Mouse (Mus musculus): ENCODE measurements around the gene Pnpla3. TPM values are rescaled to one million over a fixed set of nuclear protein-coding genes. Genes with fewer than 3 reads are reported as not detected.

Gene Pnpla3
- polyA plus RNA-seq, 1 experiment = 1.5 TPM

GRCm38 (mm10) chr15:84192058-84192791 lies 24.6 kb downstream of the Pnpla3 start, which contains the start of gene Samm50:
Samm50 (plus strand) TSS chr15:84192241.
- Histone ChIP-seq H3K4me3 (ENCODE audit: control insufficient read depth, low read depth, low read length) (peak within 1 kb of the TSS; percentile 86), H3K27me3 (ENCODE audit: control insufficient read depth, insufficient read depth, low read length) (no peaks in the 10 kb centered on the region), H3K27ac (ENCODE audit: control insufficient read depth, insufficient read depth, low read depth, low read length) (peak within 1 kb of the TSS; percentile 90), H3K36me3 (ENCODE audit: control insufficient read depth, insufficient read depth, low read length) (no peaks in the 10 kb centered on the region), H3K4me1 (ENCODE audit: control insufficient read depth, insufficient read depth, low read length) (peaks cover 7% of the 10 kb centered on the region)
- TF ChIP-seq CTCF (IDR thresholded peaks at IDR 0.05; ENCODE audit: control insufficient read depth, insufficient read depth, insufficient replicate concordance, low read depth, low read length) (no peak), POLR2A (IDR thresholded peaks at IDR 0.05; ENCODE audit: control insufficient read depth, low read depth, low read length) (peak; percentile 96)

- TF ChIP-seq POLR2A (IDR thresholded peaks at IDR 0.05; ENCODE audit: control insufficient read depth, low read depth, low read length) (no peak), CTCF (IDR thresholded peaks at IDR 0.05; ENCODE audit: control insufficient read depth, insufficient read depth, insufficient replicate concordance, low read depth, low read length) (no peak)
- no peaks in the 10 kb centered on the region; the same call in 1 of the 2 replicates for H3K36me3 ChIP-seq (ENCODE audit: control insufficient read depth, insufficient read depth, low read length)
Measured at GRCm38 (mm10) chr15:84196486-84197165, 29.0 kb downstream of the Pnpla3 start.

DNA sequence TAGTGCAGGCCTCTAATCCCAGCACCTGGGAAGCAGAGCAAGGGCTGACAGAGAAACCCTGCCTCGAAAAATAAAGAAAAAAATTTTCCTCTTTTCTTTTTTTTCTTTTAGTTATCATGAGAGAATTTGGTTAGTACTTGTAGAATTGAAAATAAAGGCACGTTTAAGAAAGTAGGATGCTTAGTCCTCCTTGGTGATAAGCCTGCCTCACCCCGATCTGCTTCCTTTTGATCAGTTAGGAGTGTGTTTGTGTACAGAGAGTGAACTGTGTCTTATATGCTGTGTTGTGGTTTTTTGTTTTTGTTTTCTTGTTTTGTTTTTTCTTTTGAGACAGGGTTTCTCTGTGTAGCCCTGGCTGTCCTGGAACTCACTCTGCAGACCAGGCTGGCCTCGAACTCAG lies 39.7 kb downstream of the Pnpla3 start:
- H3K27me3 ChIP-seq (ENCODE audit: control insufficient read depth, insufficient read depth, low read length) = no peaks in the 10 kb centered on the region

More at GRCm38 (mm10) chr15:84196486-84197165, 29.0 kb downstream of the Pnpla3 start:
- Histone ChIP-seq H3K4me3 (ENCODE audit: control insufficient read depth, low read depth, low read length) (no peak overlapping the region), H3K27ac (ENCODE audit: control insufficient read depth, insufficient read depth, low read depth, low read length) (no peak overlapping the region), H3K4me1 (ENCODE audit: control insufficient read depth, insufficient read depth, low read length) (peaks cover 5% of the 10 kb centered on the region), H3K27me3 (ENCODE audit: control insufficient read depth, insufficient read depth, low read length) (no peaks in the 10 kb centered on the region)

DNA sequence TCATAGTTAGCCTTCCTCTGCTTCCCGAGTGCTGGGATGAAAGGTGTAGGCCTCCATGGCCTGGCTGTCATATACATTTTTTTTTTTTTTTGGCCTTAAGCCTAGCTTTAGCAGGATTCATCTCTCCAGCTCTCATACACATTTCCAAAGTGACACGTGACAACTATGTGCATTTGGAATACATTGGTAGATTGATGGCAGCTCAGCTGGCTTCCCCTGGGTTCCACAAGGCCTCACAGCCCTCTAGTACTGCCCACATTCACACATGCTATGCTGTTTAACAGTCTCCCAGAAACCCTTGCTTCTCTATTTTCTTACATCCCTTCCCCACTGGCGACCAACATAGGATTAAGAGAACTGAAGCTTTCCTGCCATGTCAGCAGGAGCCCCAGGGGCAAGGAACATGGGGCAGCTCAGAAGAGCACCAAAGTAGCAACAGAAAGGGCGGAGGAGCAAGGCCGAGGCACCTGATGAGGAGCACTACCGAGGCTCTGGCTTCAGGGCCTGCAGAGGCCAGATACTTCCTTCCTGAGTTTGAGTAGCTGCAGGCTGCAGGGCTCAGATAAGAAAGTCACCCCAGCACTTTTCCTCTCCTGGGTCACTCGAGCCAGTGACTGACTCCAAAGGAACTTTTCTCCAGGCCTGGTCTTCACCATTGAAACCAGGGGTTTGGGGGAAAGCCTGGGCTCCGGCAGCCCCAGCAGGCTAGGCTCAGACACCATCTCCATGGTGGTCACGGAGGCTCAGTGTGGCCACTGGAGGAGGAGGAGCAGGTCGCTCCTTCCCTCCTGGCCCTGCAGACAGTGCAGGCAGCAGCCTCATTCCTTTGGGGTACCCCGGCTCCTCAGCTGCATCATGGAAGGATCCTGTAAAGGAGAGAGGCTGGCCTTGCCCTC lies 42.1 kb downstream of the Pnpla3 start:
- no peaks in the 10 kb centered on the region for H3K36me3 ChIP-seq (ENCODE audit: control insufficient read depth, insufficient read depth, low read length)
- H3K27ac ChIP-seq (ENCODE audit: control insufficient read depth, insufficient read depth, low read depth, low read length) = no peak overlapping the region
- no peak for TF ChIP-seq CTCF (IDR thresholded peaks at IDR 0.05; ENCODE audit: control insufficient read depth, insufficient read depth, insufficient replicate concordance, low read depth, low read length)
- no peak for TF ChIP-seq POLR2A (IDR thresholded peaks at IDR 0.05; ENCODE audit: control insufficient read depth, low read depth, low read length)
- no peaks in the 10 kb centered on the region for H3K27me3 ChIP-seq (ENCODE audit: control insufficient read depth, insufficient read depth, low read length)
- H3K4me1 ChIP-seq (ENCODE audit: control insufficient read depth, insufficient read depth, low read length) = peaks cover 2% of the 10 kb centered on the region; the same call in 1 of the 2 replicates
- no peak overlapping the region for H3K4me3 ChIP-seq (ENCODE audit: control insufficient read depth, low read depth, low read length)

More for the DNA sequence above, 39.7 kb downstream of the Pnpla3 start:
- Histone ChIP-seq H3K4me1 (ENCODE audit: control insufficient read depth, insufficient read depth, low read length) (peaks cover 2% of the 10 kb centered on the region; the same call in 1 of the 2 replicates), H3K36me3 (ENCODE audit: control insufficient read depth, insufficient read depth, low read length) (peaks cover 3% of the 10 kb centered on the region), H3K27ac (ENCODE audit: control insufficient read depth, insufficient read depth, low read depth, low read length) (no peak overlapping the region), H3K4me3 (ENCODE audit: control insufficient read depth, low read depth, low read length) (no peak overlapping the region)
- TF ChIP-seq CTCF (IDR thresholded peaks at IDR 0.05; ENCODE audit: control insufficient read depth, insufficient read depth, insufficient replicate concordance, low read depth, low read length) = no peak
- no peak for TF ChIP-seq POLR2A (IDR thresholded peaks at IDR 0.05; ENCODE audit: control insufficient read depth, low read depth, low read length)

GRCm38 (mm10) chr15:84210461-84210860 lies 42.8 kb downstream of the Pnpla3 start:
- TF ChIP-seq POLR2A (IDR thresholded peaks at IDR 0.05; ENCODE audit: control insufficient read depth, low read depth, low read length) (no peak), CTCF (IDR thresholded peaks at IDR 0.05; ENCODE audit: control insufficient read depth, insufficient read depth, insufficient replicate concordance, low read depth, low read length) (no peak)
- Histone ChIP-seq H3K4me1 (ENCODE audit: control insufficient read depth, insufficient read depth, low read length) (peaks cover 2% of the 10 kb centered on the region; the same call in 1 of the 2 replicates), H3K4me3 (ENCODE audit: control insufficient read depth, low read depth, low read length) (no peak overlapping the region), H3K36me3 (ENCODE audit: control insufficient read depth, insufficient read depth, low read length) (no peaks in the 10 kb centered on the region), H3K27ac (ENCODE audit: control insufficient read depth, insufficient read depth, low read depth, low read length) (no peak overlapping the region), H3K27me3 (ENCODE audit: control insufficient read depth, insufficient read depth, low read length) (no peaks in the 10 kb centered on the region)

- Histone ChIP-seq H3K36me3 (ENCODE audit: control insufficient read depth, insufficient read depth, low read length) (no peaks in the 10 kb centered on the region), H3K4me3 (ENCODE audit: control insufficient read depth, low read depth, low read length) (no peak overlapping the region), H3K4me1 (ENCODE audit: control insufficient read depth, insufficient read depth, low read length) (peaks cover 2% of the 10 kb centered on the region; the same call in 1 of the 2 replicates), H3K27ac (ENCODE audit: control insufficient read depth, insufficient read depth, low read depth, low read length) (no peak overlapping the region), H3K27me3 (ENCODE audit: control insufficient read depth, insufficient read depth, low read length) (no peaks in the 10 kb centered on the region)
- no peak for TF ChIP-seq CTCF (IDR thresholded peaks at IDR 0.05; ENCODE audit: control insufficient read depth, insufficient read depth, insufficient replicate concordance, low read depth, low read length)
- no peak for TF ChIP-seq POLR2A (IDR thresholded peaks at IDR 0.05; ENCODE audit: control insufficient read depth, low read depth, low read length)
Measured at GRCm38 (mm10) chr15:84210941-84211340, 43.3 kb downstream of the Pnpla3 start.
